Mouse (Mus musculus): ENCODE measurements around the gene Acad11. TPM values are rescaled to one million over a fixed set of nuclear protein-coding genes. Genes with fewer than 3 reads are reported as not detected.
A peak's percentile ranks its signal among the peaks of the same experiment; 100 is the strongest.

The Acad11 gene
- total RNA-seq, 2 experiments from 2014 or later, result 20.8 to 24.1 TPM

GRCm38 (mm10) chr9:104128110-104128509, 64.9 kb downstream of the Acad11 start:
- intact Hi-C loops (cut with DNase I; ENCODE audit: low total_unique reads), result no loop called here
- DNase-seq, result no peak

DNA sequence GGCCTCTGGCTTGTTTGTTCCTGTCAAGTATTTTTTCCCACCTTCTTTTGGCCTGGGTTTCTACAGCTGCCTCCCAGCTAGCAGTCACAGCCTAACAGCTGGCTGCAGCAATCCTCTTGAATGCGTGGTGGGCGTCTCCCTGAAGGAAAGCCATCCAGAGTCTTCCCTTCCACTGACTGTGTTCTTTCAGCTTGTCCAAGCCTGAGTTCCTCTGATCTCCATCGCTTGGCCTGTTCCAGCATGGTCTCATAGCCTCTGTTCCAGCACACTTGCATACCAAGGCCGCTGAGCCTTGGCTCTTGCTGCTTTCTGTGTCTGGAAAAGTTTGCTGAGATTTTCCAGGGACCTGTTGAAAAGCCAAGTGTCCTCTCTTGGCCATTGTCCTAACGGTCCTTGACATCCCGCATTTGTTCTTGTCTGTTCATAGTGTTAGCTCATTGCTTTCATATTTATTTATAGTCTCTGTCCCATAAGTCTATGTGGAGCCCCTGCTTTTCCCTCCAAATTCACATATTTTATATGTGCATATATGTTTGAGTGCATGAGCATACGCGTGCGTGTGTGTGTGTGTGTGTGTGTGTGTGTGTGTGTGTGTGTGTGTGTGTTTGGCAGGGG, 67.1 kb downstream of the Acad11 start:
- peak; percentile 32 for DNase-seq
- intact Hi-C loops (cut with DNase I; ENCODE audit: low total_unique reads), result no loop called here

DNA sequence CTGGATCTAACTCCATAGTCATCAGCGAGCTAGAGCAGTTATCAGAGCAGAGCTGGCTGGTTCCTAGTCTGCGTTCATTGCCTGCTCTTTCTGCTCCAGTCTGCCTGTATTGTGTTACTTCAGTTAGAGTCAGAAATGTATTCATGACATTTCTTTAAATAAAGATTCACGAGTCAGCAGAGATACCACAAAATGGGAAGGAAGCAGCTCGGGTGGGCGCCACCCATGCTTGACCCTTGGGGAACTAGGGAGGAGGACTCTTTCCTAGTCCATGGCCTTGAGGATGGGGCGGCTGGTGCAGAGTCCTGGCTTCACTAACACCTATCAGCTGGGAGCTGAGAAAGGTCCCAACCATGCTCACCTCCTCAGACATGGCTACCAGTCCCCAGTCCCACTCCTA, 77.2 kb downstream of the Acad11 start:
- intact Hi-C loops (cut with DNase I; ENCODE audit: low total_unique reads), result no loop called here
- DNase-seq, result no peak

DNA sequence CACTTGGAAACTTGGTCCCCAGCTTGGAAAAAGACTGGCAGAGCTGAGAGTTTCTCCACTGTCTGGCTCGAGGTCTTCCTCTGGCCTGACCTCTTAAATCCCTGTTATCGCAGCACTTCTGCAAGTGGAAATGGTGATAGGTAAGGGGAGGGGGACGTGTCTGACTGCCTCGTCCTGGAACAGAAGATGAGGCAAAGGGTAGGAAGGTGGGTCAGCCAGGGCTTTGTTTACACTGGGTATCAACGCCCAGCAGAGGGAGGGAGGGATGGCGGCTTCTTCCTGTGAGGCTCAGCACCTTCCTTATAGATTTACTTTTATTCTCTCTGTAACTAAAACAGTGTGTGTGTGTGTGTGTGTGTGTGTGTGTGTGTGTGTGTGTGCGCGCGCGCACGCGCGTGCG, 79.6 kb downstream of the Acad11 start:
- intact Hi-C loops (cut with DNase I; ENCODE audit: low total_unique reads), result no loop called here
- no peak for DNase-seq

GRCm38 (mm10) chr9:104144314-104144996, 81.3 kb downstream of the Acad11 start:
- DNase-seq, result no peak
- intact Hi-C loops (cut with DNase I; ENCODE audit: low total_unique reads), result no loop called here

GRCm38 (mm10) chr9:104146683-104147082, 83.5 kb downstream of the Acad11 start:
- DNase-seq, result no peak
- intact Hi-C loops (cut with DNase I; ENCODE audit: low total_unique reads), result no loop called here

- DNase-seq, result no peak
Observed at GRCm38 (mm10) chr9:104148969-104149368, 85.8 kb downstream of the Acad11 start.

DNA sequence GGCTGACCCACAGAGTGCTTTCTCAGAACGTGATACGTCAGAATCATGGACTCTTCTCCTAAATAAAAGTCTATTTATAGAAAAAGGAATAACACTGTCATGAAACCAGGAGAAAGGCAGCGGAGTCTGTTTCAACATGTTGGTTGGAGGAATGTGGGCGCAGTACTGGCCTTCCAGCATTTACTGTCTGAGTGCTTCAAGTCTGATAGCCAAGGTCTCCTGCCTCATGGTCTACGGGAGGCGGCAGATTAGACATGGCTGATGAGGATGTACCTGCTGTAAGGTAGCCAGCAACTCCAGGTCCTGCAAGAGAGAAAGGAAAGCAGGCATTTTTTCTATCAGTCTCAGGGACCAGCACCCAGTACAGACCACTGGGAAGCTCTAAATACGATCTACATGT, 88.9 kb downstream of the Acad11 start:
- intact Hi-C loops (cut with DNase I; ENCODE audit: low total_unique reads), result no loop called here
- DNase-seq, result no peak

More at GRCm38 (mm10) chr9:104148969-104149368, 85.8 kb downstream of the Acad11 start:
- intact Hi-C loops (cut with DNase I; ENCODE audit: low total_unique reads), result no loop called here

GRCm38 (mm10) chr9:104155100-104155715, 92.0 kb downstream of the Acad11 start:
- DNase-seq, result no peak
- intact Hi-C loops (cut with DNase I; ENCODE audit: low total_unique reads), result no loop called here

GRCm38 (mm10) chr9:104156506-104156905, 93.3 kb downstream of the Acad11 start:
- DNase-seq, result no peak
- intact Hi-C loops (cut with DNase I; ENCODE audit: low total_unique reads), result no loop called here

DNA sequence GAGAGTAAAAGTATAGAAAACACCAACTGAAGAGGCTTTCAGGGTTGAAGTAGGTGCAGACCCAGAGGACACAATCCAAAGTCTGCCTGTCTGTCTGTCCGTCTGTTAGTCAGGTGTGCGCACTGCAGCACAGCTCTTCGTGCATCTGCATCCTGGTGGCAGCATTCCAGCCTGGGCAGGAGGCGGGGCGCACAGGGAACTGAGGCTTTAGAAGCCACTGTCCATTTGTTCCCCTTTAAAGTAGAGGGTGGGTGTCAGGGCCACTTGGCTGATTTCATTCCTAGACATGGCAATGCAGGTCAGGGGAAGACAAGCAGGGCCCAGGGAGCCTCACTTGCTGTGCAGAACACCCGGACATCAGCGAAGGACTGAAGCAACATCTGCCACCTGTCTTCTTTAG, 94.1 kb downstream of the Acad11 start:
- intact Hi-C loops (cut with DNase I; ENCODE audit: low total_unique reads), result no loop called here
- DNase-seq, result no peak

DNA sequence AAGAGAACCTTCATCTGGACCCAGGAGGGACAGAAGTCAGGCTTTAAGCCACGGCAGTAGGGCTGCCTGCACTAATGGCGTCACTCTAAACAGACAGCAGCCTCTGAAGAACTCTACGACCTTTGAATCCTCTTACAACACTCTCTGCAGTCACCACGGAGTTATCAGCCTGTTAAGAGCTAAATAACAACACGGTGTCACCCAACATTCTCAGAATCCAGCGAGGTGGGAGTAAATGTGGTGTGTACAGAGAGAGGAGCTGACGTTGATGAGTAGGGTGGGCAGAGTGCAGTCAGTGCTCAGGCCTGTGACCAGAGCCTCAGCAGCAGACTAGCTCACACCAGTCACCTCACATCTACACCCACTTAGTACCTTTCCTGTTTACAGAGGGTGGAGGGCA, 97.9 kb downstream of the Acad11 start:
- intact Hi-C loops (cut with DNase I; ENCODE audit: low total_unique reads), result no loop called here
- no peak for DNase-seq

GRCm38 (mm10) chr9:104164194-104164593, 101.0 kb downstream of the Acad11 start:
- intact Hi-C loops (cut with DNase I; ENCODE audit: low total_unique reads), result no loop called here
- no peak for DNase-seq

DNA sequence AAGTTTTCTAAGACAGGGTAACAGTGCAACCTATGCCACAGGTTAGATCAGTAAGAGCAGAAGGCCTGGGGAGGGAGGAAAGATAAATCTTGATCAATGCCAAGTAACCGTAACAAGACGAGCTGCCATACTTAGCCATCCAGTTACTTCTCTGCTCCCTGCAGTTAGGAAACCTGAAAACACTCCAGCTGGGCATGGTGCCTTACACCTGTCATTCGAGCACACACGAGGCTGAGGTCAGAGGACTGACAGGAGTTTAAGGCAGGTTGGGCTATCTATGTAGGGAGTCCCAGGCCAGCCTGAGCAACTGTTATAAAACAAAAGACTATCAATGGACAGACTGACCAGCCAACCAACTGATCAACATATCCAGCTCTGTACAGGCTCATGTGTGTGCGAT, 102.7 kb downstream of the Acad11 start:
- DNase-seq, result peak; percentile 25
- intact Hi-C loops (cut with DNase I; ENCODE audit: low total_unique reads), result no loop called here

DNA sequence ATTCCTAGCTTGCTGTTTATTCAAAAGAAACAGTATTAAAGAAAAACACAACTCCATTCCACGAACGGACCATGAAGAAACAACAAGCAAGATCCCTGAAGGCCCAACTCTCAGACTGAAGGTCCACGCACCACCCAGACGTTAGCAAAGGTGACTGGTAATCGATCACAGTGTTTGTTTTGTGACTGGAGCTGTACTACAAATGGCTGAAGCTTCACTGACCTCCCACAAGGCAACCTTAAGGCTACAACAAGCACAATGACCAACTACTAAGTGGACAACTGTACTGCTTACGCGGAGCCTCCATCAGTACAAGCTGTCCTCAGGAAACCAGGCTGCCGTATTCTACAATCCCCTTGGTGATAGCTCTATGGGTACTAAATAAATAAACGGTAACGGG, 106.8 kb downstream of the Acad11 start:
- intact Hi-C loops (cut with DNase I; ENCODE audit: low total_unique reads), result no loop called here
- DNase-seq, result no peak

- no peak for DNase-seq
- intact Hi-C loops (cut with DNase I; ENCODE audit: low total_unique reads), result no loop called here
Observed at GRCm38 (mm10) chr9:104171651-104172050, 108.5 kb downstream of the Acad11 start.

DNA sequence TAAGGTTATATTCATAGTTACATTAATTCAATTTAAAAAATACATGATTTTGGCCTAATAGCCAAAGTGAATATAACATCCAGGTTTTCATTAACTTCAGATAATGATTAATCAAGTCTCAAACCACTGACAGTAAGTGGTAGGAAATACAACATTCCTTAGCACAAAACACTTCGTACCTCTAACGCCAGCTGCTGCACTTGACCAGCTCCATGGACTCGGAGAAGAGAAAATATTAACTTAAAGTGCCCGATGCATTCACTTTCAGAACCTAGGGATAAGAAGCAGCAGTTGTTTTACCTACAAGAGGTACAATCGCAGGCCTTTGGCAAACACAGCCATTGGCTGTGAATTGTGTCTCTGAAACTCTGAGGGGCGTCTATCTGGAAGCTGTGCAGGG, 109.2 kb downstream of the Acad11 start:
- intact Hi-C loops (cut with DNase I; ENCODE audit: low total_unique reads), result no loop called here
- no peak for DNase-seq
